Mouse (Mus musculus) hindbrain, embryonic 14.5 days (tissue): ENCODE measurements around the gene Rbp2. TPM values are rescaled to one million over a fixed set of nuclear protein-coding genes. Genes with fewer than 3 reads are reported as not detected.

Experiments used
- ATAC-seq: fragments of 200-750 bp; cut with Nextera tagmentation; 2 replicates; pipeline ENCODE4 v1.8.0; 2017; ENCODE audit warnings: moderate number of reproducible peaks, mild to moderate bottlenecking, moderate TSS enrichment, moderate library complexity; ENCODE audit not compliant: low FRiP score
- DNase-seq: peaks from one replicate; pipeline ENCODE4 v3.0.0-alpha.2; 2015; ENCODE audit warnings: low spot score
- H3K27ac ChIP-seq: fragments of 300-500 bp; sonication (generic); 2 replicates; pipeline ENCODE4 v1.5.1; 2014; ENCODE audit warnings: mild to moderate bottlenecking, moderate library complexity
- H3K27me3 ChIP-seq: fragments of 300-500 bp; sonication (generic); 2 replicates; pipeline ENCODE4 v1.6.1; 2014; ENCODE audit warnings: mild to moderate bottlenecking, low read length, mixed read lengths; ENCODE audit not compliant: control insufficient read depth, insufficient read depth
- H3K36me3 ChIP-seq: fragments of 300-500 bp; sonication (generic); replicated peaks from 2 replicates; pipeline ENCODE4 v1.6.1; 2014; ENCODE audit not compliant: control insufficient read depth, insufficient read depth
- H3K4me1 ChIP-seq: fragments of 300-500 bp; sonication (generic); replicated peaks from 2 replicates; pipeline ENCODE4 v1.6.1; 2014; ENCODE audit warnings: antibody characterized with exemption, low read length, mixed read lengths; ENCODE audit not compliant: control insufficient read depth, insufficient read depth
- H3K4me2 ChIP-seq: fragments of 300-500 bp; sonication (generic); replicated peaks from 2 replicates; pipeline ENCODE4 v1.6.1; 2014; ENCODE audit warnings: mild to moderate bottlenecking, moderate library complexity
- H3K4me3 ChIP-seq: fragments of 300-500 bp; sonication (generic); replicated peaks from 2 replicates; pipeline ENCODE4 v1.5.1; 2014; ENCODE audit warnings: mild to moderate bottlenecking, low read length
- H3K9ac ChIP-seq: fragments of 300-500 bp; sonication (generic); 2 replicates; pipeline ENCODE4 v1.6.1; 2014
- H3K9me3 ChIP-seq: fragments of 300-500 bp; sonication (generic); 2 replicates; pipeline ENCODE4 v1.6.1; 2016; ENCODE audit warnings: low read length; ENCODE audit not compliant: control insufficient read depth
- WGBS: fragments of 180-500 bp; shearing (Covaris S2); extraction: QIAGEN DNeasy Blood & Tissue Kit; methylation state at CpG from one replicate; pipeline ENCODE4 v1.1.7; 2014; 5-methylcytosine and 5-hydroxymethylcytosine counted together
- polyA plus RNA-seq: library from polyadenylated mRNA; unstranded; fragments of >200 nt; fragmentation: Nextera tagmentation; extraction: Ambion mirVana; gene quantifications from 2 replicates; pipeline ENCODE4 v1.2.1, GENCODE M21; 2014

Gene Rbp2
- 0.67 and 1.8 TPM in 2 replicates for polyA plus RNA-seq

DNA sequence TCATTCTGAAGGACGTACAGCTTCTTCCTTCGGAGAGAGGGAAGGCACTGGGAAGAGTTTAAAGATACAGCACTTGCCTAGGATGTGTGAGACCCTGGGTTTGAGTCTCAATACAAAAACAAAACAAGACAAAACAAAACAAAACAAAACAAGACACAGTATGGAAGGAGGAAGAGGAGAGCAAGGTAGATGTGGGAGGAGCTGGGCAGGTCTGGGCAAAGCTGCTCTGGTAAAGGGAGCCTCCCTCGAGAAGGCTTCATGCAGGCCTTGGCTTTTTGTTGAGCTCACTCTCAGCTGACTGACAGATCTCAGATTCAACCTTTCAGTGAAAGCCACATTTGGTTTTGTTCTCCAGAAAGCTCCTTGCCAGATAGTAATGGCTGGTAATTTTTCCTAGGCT lies at the start of gene Rbp2:
TSS of gene Rbp2 (plus strand) at position 301 of the 400 bp plus-strand sequence.
- H3K36me3 ChIP-seq = no peaks in the 10 kb centered on the region
- H3K27me3 ChIP-seq = no peaks in the 10 kb centered on the region
- no peak within 1 kb of the TSS for H3K27ac ChIP-seq
- WGBS = 92% methylated on average over 3 of the region's 3 CpGs
- H3K4me3 ChIP-seq = no peak within 1 kb of the TSS
- H3K4me2 ChIP-seq = no peak within 1 kb of the TSS
- no peak for ATAC-seq
- no peaks in the 10 kb centered on the region for H3K4me1 ChIP-seq
- H3K9me3 ChIP-seq = no peaks in the 10 kb centered on the region
- no peak for DNase-seq
- no peak within 1 kb of the TSS for H3K9ac ChIP-seq

DNA sequence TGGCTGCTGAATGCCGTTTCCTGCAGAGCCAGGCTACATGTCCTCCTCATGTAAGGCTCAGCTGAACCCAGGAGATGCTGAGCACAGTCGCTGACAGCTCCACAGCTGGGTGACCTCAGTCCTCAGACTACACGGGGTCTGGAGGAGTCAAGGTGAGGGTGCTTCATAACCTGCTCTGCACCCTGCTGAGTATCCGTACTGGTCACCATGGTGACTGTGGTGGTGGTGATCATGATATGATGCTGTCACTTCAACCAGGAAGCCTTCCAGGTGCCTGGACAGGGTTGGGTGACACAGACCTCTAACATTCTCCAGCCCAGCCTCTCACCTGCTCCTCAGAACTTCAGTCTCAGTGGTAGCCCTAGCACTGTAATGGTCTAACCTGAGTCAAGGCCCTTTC lies 48.1 kb upstream of the Rbp2 start:
- no peak for ATAC-seq
- H3K9ac ChIP-seq = no peak overlapping the region
- no peak for DNase-seq
- H3K9me3 ChIP-seq = no peaks in the 10 kb centered on the region
- no peak overlapping the region for H3K4me3 ChIP-seq
- WGBS = 87% methylated on average over 4 of the region's 4 CpGs
- 0 out of 2 replicates have a peak, but pooled peaks cover 4% of the 10 kb centered on the region for H3K4me1 ChIP-seq
- H3K4me2 ChIP-seq = no peak overlapping the region
- H3K36me3 ChIP-seq = no peaks in the 10 kb centered on the region
- H3K27me3 ChIP-seq = no peaks in the 10 kb centered on the region
- H3K27ac ChIP-seq = no peak overlapping the region

DNA sequence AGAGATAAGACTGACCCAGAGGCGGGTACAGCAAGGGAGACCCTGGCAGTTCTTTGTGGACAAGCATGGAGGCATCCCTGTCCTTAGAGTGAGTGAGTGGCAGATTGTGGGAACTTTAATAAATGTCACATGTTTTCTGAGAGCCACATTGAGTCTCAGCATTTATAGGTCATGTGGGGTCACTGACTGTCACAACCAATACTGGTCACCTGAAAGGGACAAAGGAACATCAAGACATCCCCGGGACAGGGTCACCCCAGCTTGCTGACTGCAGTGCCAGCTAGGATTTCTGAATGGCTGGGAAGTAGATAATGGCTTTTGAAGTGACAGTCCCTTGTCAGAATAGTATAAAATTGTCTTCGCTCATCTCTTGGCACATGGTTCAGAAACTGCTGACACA lies 46.8 kb upstream of the Rbp2 start:
- no peaks in the 10 kb centered on the region for H3K27me3 ChIP-seq
- H3K9ac ChIP-seq = no peak overlapping the region
- no peak overlapping the region for H3K4me2 ChIP-seq
- H3K9me3 ChIP-seq = no peaks in the 10 kb centered on the region
- ATAC-seq (no peak), DNase-seq (no peak)
- no peaks in the 10 kb centered on the region for H3K4me1 ChIP-seq
- H3K27ac ChIP-seq = no peak overlapping the region
- no peak overlapping the region for H3K4me3 ChIP-seq
- 51% methylated on average over 3 of the region's 3 CpGs for WGBS
- H3K36me3 ChIP-seq = no peaks in the 10 kb centered on the region

DNA sequence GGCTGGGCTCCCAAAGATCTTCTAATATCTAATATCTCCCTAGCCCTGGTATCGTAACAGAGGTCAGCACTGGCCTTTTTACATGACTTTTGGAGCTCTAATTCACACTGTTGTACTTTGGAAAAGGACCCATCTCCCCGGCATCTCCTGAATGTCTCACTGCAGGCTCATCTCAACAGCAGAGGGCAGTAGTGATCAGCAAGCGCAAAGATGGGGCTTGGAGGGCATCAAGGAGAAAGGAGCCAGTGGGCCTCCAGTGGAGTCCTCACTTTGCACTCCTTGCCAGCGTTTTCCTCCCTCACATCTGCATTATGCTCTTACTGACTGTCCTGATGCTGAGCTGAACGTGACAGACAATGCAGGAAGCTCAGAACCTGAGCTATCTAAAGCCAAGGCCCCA lies 43.3 kb upstream of the Rbp2 start:
- Histone ChIP-seq H3K4me2 (no peak overlapping the region), H3K4me1 (no peaks in the 10 kb centered on the region), H3K9me3 (no peaks in the 10 kb centered on the region), H3K36me3 (no peaks in the 10 kb centered on the region), H3K9ac (no peak overlapping the region), H3K27me3 (no peaks in the 10 kb centered on the region), H3K4me3 (no peak overlapping the region), H3K27ac (no peak overlapping the region)
- peak; percentile 71 for DNase-seq
- no peak for ATAC-seq
- 56% methylated on average over 5 of the region's 5 CpGs for WGBS

DNA sequence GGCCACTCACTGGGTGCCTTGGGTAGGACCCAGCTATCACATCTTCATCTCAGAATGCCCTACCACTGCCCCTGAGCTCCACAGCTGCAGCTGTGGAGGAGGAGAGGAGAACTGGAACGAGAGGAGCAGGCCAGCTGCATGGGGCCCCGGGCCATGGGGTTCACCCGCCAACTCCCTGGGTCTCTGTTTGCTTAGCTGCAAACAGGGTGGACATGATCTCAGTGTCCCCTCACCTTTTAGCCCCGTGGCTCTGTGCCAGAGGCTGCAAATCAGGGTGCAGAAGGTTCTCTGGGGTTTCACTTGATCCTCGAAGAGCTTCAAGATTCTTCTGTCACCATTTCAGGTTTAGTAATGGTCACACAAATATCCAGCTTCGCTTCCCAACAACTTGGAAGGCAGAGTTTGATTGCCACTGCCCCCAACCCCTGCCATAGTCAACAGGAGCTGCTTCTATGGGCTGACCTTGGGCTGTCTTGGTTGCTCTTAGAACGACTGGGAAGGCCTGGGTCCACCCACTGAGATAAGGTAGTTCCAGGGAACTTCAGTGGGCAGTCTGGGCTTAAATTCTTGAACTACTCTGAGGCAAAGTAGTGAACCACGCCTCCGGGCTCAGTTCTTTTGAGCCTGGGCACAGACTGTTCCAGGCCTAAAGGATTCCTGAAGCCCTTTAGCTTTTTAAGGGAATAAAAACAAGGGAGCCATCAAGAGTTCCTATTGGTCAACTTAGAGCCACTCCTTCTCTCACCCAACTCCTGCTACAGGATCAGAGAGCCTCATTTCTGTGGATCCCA lies 40.4 kb upstream of the Rbp2 start:
- no peak for DNase-seq

DNA sequence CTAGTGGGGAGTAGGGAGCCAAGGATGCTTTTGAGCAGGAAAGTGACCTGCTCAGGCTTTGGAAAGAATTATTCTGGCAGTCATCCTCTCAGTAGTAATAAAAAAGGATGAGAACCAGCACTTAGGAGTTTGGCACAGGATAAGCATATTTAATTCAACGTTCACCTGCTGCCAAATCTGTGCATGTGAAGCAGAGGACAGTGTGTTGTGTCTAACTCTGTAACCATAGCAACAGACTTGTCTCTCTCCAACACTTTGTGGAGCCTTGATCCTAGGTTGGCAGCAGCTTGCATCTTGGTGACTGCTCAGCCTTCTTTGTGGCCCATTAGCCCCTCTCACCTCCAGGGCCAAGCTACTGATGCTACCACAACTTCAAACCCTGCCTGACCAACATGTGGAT lies 34.9 kb upstream of the Rbp2 start:
- 70% methylated on average over 1 of the region's 1 CpGs for WGBS
- H3K27me3 ChIP-seq = no peaks in the 10 kb centered on the region
- no peak overlapping the region for H3K4me3 ChIP-seq
- DNase-seq = no peak
- no peak for ATAC-seq
- no peak overlapping the region for H3K27ac ChIP-seq
- no peak overlapping the region for H3K9ac ChIP-seq
- H3K4me2 ChIP-seq = no peak overlapping the region
- H3K36me3 ChIP-seq = no peaks in the 10 kb centered on the region
- no peaks in the 10 kb centered on the region for H3K4me1 ChIP-seq
- H3K9me3 ChIP-seq = no peaks in the 10 kb centered on the region

More for the DNA sequence above, 40.4 kb upstream of the Rbp2 start:
- H3K27ac ChIP-seq = no peak overlapping the region
- no peaks in the 10 kb centered on the region for H3K4me1 ChIP-seq
- H3K36me3 ChIP-seq = no peaks in the 10 kb centered on the region
- no peak for ATAC-seq
- H3K4me2 ChIP-seq = no peak overlapping the region
- H3K4me3 ChIP-seq = no peak overlapping the region
- H3K9me3 ChIP-seq = no peaks in the 10 kb centered on the region
- WGBS = 84% methylated on average over 9 of the region's 9 CpGs
- H3K27me3 ChIP-seq = no peaks in the 10 kb centered on the region
- no peak overlapping the region for H3K9ac ChIP-seq

DNA sequence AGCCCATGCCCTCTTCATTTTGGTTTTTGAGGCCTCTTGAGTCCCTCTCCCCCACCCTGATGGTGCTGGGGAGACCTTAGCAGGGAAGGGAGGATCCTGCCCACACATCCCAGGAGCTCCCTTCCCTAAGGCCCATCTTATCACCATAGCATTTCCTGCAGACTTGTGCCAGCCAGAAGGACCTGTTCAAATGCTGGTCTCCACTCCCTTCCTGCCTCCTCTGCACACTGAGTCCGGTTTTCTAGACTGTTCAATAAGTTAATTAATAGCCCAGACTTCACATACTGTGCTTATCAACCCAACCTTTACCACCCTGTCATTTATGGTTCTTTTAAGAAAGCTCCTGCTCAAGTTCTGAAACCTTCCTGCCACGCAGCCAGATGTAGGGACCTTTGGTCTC lies 19.2 kb upstream of the Rbp2 start:
- no peak for DNase-seq
- no peak overlapping the region for H3K4me2 ChIP-seq
- 83% methylated on average over 2 of the region's 2 CpGs for WGBS
- no peaks in the 10 kb centered on the region for H3K4me1 ChIP-seq
- no peak for ATAC-seq
- H3K4me3 ChIP-seq = no peak overlapping the region
- no peaks in the 10 kb centered on the region for H3K36me3 ChIP-seq
- H3K27me3 ChIP-seq = no peaks in the 10 kb centered on the region
- no peaks in the 10 kb centered on the region for H3K9me3 ChIP-seq
- H3K9ac ChIP-seq = no peak overlapping the region
- no peak overlapping the region for H3K27ac ChIP-seq

DNA sequence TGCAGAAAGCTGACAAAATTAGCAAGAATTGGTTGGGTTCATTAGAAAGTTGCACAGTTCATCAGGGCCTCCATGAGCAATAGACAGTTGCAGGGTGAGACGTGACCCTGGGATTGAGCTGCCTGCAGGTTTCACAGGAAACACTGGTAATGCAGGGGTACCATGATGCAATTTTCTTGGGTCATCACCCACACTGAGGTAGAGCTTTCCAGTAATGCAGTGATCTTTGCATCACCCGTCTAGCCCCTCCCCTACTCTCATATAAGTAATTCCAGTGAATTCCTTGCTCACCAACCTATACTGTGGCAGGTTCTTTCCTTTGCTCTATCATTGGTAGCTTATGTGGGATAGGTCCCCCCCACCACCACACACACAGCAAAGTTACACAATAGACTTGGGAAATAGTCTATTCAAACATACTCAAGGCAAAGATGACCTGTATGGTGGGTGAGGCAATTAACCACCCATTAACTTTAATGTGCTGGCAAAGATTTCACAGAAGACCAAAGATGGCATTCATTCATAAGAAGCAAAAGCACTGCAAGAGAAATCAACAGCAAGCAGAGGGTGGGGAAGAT lies 5.7 kb upstream of the Rbp2 start:
- H3K9ac ChIP-seq = no peak overlapping the region
- 86% methylated on average over 2 of the region's 2 CpGs for WGBS
- H3K27ac ChIP-seq = no peak overlapping the region
- H3K4me3 ChIP-seq = no peak overlapping the region
- H3K4me2 ChIP-seq = no peak overlapping the region
- no peaks in the 10 kb centered on the region for H3K9me3 ChIP-seq
- DNase-seq (no peak), ATAC-seq (no peak)
- H3K4me1 ChIP-seq = no peaks in the 10 kb centered on the region
- no peaks in the 10 kb centered on the region for H3K27me3 ChIP-seq
- H3K36me3 ChIP-seq = no peaks in the 10 kb centered on the region

DNA sequence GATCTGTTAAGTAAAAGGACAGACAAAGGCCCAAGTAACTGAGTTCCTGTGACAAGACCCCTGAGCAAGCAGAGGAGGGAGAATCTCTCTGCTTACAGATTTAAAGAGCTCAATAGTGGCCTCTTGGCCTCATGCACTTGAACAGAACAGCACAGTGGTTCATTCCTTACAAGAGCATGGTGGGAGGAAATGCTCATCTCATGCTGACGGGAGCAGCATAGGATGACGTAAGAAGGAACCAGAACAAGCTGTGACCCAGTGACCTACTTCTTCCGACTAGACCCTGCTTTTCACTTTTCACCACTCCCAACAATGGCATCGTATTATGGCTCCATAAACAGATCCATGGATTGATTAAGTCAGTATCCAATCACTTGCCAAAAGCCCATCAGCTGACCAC lies 3.7 kb upstream of the Rbp2 start:
- DNase-seq (no peak), ATAC-seq (no peak)
- Histone ChIP-seq H3K9me3 (no peaks in the 10 kb centered on the region), H3K4me3 (no peak overlapping the region), H3K27ac (no peak overlapping the region), H3K27me3 (no peaks in the 10 kb centered on the region), H3K4me1 (no peaks in the 10 kb centered on the region), H3K9ac (no peak overlapping the region), H3K4me2 (no peak overlapping the region), H3K36me3 (no peaks in the 10 kb centered on the region)
- 68% methylated on average over 4 of the region's 4 CpGs for WGBS
